Mouse (Mus musculus) midbrain, embryonic 15.5 days (tissue): Measurements from ENCODE around the gene Syt8. TPM values are rescaled to one million over a fixed set of nuclear protein-coding genes. Genes with fewer than 3 reads are reported as not detected.

Experiments
- ATAC-seq: fragments of 200-750 bp; cut with Nextera tagmentation; replicated peaks from 2 replicates; pipeline ENCODE4 v1.8.0; 2017; ENCODE audit warnings: moderate TSS enrichment
- H3K27ac ChIP-seq: fragments of 300-500 bp; sonication (generic); 2 replicates; pipeline ENCODE4 v1.5.1; 2015; ENCODE audit warnings: mild to moderate bottlenecking, inconsistent platforms
- H3K27me3 ChIP-seq: fragments of 300-500 bp; sonication (generic); replicated peaks from 2 replicates; pipeline ENCODE4 v1.6.1; 2015; ENCODE audit warnings: inconsistent platforms
- H3K36me3 ChIP-seq: fragments of 300-500 bp; sonication (generic); replicated peaks from 2 replicates; pipeline ENCODE4 v1.6.1; 2015; ENCODE audit warnings: inconsistent platforms
- H3K4me1 ChIP-seq: fragments of 300-500 bp; sonication (generic); 2 replicates; pipeline ENCODE4 v1.6.1; 2015; ENCODE audit warnings: inconsistent platforms
- H3K4me2 ChIP-seq: fragments of 300-500 bp; sonication (generic); 2 replicates; pipeline ENCODE4 v1.6.1; 2015; ENCODE audit warnings: inconsistent platforms, mild to moderate bottlenecking, moderate library complexity
- H3K4me3 ChIP-seq: fragments of 300-500 bp; sonication (generic); 2 replicates; pipeline ENCODE4 v1.5.1; 2015; ENCODE audit warnings: mild to moderate bottlenecking, inconsistent platforms
- H3K9ac ChIP-seq: fragments of 300-500 bp; sonication (generic); 2 replicates; pipeline ENCODE4 v1.6.1; 2015; ENCODE audit warnings: mild to moderate bottlenecking, inconsistent platforms
- H3K9me3 ChIP-seq: fragments of 300-500 bp; sonication (generic); 2 replicates; pipeline ENCODE4 v1.6.1; 2016; ENCODE audit warnings: inconsistent platforms
- WGBS: fragments of 180-500 bp; shearing (Covaris S2); methylation state at CpG from one replicate; pipeline ENCODE4 v1.1.7; 2015; ENCODE audit warnings: mixed read lengths; 5-methylcytosine and 5-hydroxymethylcytosine counted together
- polyA plus RNA-seq: library from polyadenylated mRNA; unstranded; fragments of >200 nt; fragmentation: Nextera tagmentation; extraction: Ambion mirVana; gene quantifications from 2 replicates; pipeline ENCODE4 v1.2.1, GENCODE M21; 2015

Gene Syt8
- polyA plus RNA-seq, 1 experiment from 2014 or later: not detected

DNA sequence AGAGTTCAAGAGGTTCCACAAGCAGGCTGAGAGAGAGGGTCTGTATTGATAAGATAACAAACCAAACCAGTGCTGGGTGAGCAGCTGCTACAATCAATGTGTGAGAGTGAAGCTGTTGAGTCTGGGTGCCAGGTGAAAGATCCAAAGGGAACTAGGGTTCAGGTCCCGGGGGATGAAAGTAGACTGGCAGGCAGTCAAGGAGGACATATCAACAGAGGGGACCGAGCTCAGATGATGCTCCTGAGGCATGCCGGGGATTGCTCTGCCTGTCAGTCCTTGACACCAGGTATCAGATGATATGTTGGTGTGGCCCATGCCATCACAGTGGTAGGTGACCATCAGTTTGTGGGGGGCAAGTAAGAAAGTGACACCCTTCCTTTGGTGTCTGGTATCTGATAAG is 22.2 kb downstream of the Syt8 start:
- no peak overlapping the region for H3K4me3 ChIP-seq
- peak overlapping the region; percentile 49 for H3K27ac ChIP-seq

DNA sequence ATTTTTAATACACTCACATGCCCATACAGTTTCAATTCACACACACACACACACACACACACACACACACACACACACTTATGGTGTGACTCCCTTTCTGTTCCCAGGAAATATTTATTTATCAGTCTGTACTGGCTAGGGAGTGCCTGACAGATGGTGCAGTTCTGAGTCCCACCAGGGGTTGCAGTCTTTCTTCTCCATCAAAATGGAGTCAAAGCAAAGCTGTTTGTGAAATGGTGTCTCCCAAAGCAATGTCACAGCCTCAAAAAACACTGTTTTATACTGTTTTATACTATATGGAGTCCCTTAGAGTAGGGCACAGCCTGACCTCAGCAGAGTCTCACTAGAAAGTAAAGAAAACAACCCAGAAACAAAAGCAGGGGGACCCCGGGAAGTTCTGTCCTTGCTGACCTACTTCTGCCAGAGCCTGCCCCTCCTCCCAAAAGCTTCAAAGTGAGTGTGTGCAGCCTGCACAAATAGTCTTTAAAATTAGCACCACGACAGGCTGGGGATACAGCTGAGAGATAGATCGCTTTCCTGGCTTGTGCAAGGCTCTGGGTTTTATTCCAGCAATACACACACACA is 22.7 kb downstream of the Syt8 start:
- Histone ChIP-seq H3K27me3 (no peaks in the 10 kb centered on the region), H3K4me2 (no peak overlapping the region), H3K27ac (peak overlapping the region; percentile 49), H3K9ac (no peak overlapping the region), H3K4me3 (no peak overlapping the region), H3K9me3 (no peaks in the 10 kb centered on the region), H3K36me3 (no peaks in the 10 kb centered on the region), H3K4me1 (peaks cover 12% of the 10 kb centered on the region)
- WGBS: 19% methylated on average over 3 of the region's 3 CpGs
- peak; percentile 83; the same call in 1 of the 2 replicates for ATAC-seq

More for the DNA sequence above, 22.2 kb downstream of the Syt8 start:
- H3K9ac ChIP-seq: no peak overlapping the region
- no peaks in the 10 kb centered on the region for H3K27me3 ChIP-seq
- no peak for ATAC-seq
- WGBS: 62% methylated on average over 3 of the region's 3 CpGs
- H3K9me3 ChIP-seq: no peaks in the 10 kb centered on the region
- H3K36me3 ChIP-seq: no peaks in the 10 kb centered on the region
- no peak overlapping the region for H3K4me2 ChIP-seq
- peaks cover 12% of the 10 kb centered on the region for H3K4me1 ChIP-seq

DNA sequence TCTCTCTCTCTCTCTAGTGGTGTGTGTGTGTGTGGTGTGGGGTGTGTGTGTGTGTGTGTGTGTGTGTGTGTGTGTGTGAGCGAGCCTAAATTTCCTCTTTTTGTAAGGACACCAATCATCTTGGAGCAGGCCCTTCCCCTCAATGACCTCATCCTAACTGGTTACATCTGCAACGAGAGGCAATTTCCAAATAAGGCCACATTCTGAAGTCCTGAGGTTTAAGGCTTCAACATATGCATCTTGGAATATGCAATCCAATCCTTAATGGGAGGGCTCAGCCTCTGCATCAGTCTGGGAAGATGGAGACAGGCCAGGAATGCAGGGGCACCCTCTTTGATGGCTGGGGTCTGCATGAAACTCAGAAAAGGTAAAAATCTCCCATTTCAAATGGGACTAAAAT is 23.4 kb downstream of the Syt8 start:
- no peaks in the 10 kb centered on the region for H3K36me3 ChIP-seq
- no peak overlapping the region for H3K9ac ChIP-seq
- H3K4me1 ChIP-seq: peaks cover 12% of the 10 kb centered on the region
- no peak overlapping the region for H3K4me3 ChIP-seq
- no peak overlapping the region for H3K4me2 ChIP-seq
- no peaks in the 10 kb centered on the region for H3K27me3 ChIP-seq
- whole genome bisulfite sequencing: 42% methylated on average over 2 of the region's 2 CpGs
- H3K9me3 ChIP-seq: no peaks in the 10 kb centered on the region
- H3K27ac ChIP-seq: peak overlapping the region; percentile 49
- 0 out of 2 replicates have a peak, but pooled peaks have one; percentile 6 for ATAC-seq

DNA sequence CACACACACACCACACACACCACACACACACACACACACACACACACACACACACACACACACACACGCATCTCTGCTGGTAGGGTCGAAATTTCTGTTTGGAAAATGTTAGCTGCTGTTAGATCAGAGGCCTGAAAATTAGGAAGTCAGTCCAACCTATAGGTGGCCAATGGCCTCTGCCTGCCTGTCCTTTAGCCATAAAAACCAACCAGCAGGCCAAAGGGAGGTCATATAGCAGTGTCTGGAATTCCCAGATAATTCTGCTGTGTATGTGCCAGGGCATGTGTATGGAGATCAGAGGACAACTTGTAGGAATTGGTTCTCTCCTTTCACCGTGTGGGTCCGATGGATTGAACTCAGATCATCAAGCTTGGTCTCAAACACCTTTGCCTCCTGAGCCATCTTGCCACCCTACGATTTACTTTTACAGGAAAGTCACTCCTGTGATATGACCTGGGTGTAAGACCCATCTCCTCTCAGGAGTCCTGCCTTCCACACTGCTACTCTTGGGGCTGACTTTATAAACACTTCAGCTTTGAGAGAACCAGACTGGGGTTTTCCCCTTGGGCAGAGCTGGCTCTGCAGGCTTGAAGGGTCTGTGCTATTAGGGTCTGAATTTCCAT is 24.1 kb downstream of the Syt8 start:
- H3K4me2 ChIP-seq: no peak overlapping the region

DNA sequence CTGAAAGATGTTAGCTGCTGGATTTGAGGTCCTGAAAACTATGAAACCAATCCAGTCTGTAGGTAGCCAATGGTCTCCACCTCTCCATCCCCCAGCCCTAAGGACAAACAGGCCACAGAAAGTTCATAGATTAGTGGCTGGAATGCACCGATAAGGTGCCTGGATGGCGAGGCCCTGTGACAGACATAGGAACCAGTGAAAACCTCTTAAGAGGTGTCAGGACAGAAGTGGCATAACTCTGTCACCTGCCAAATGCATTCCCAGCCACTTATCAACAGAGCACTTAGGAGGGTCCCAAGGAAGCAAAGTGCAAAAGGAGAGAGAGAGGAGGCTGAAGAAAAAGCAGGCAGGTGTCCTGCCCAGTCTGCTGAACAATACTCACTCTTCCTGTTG is 24.6 kb downstream of the Syt8 start:
- no peaks in the 10 kb centered on the region for H3K36me3 ChIP-seq
- no peak overlapping the region for H3K4me2 ChIP-seq
- H3K4me1 ChIP-seq: peaks cover 12% of the 10 kb centered on the region
- H3K9me3 ChIP-seq: no peaks in the 10 kb centered on the region
- ATAC-seq: no peak
- 95% methylated on average over 2 of the region's 2 CpGs for WGBS
- H3K9ac ChIP-seq: no peak overlapping the region
- no peak overlapping the region for H3K4me3 ChIP-seq
- H3K27ac ChIP-seq: no peak overlapping the region
- H3K27me3 ChIP-seq: no peaks in the 10 kb centered on the region

More for the DNA sequence above, 24.1 kb downstream of the Syt8 start:
- H3K27ac ChIP-seq: no peak overlapping the region
- no peak overlapping the region for H3K4me3 ChIP-seq
- WGBS: 85% methylated on average over 5 of the region's 5 CpGs
- H3K9ac ChIP-seq: no peak overlapping the region
- ATAC-seq: no peak
- H3K27me3 ChIP-seq: no peaks in the 10 kb centered on the region
- peaks cover 12% of the 10 kb centered on the region for H3K4me1 ChIP-seq
- no peaks in the 10 kb centered on the region for H3K36me3 ChIP-seq
- H3K9me3 ChIP-seq: no peaks in the 10 kb centered on the region

DNA sequence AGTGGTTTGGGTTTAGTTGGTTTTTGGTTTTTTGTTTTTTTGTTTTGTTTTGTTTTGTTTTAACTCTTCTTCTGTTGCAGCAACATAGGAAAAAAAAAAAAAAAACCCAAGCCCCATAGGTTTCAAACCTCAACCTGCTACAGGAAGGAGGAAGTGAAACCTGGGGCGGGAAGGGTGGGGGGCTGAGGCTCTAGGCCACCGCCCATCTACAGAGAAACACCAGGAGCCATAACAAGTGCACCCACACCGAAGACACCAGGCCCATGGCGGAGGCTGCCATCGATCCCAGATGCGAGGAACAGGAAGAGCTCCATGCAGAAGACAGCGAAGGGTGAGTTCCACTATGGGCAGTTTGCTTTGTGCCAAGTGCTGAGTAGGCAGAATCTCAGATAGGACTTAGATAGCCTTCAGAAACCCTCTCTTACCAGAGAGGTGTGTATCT is 26.0 kb downstream of the Syt8 start, which contains the start of gene Lsp1:
Gene Lsp1 (plus strand): TSS at position 174 of the 442 bp plus-strand sequence.
- Histone ChIP-seq H3K9ac (no peak within 1 kb of the TSS), H3K36me3 (no peaks in the 10 kb centered on the region), H3K27ac (no peak within 1 kb of the TSS), H3K27me3 (no peaks in the 10 kb centered on the region), H3K4me2 (no peak within 1 kb of the TSS), H3K4me3 (no peak within 1 kb of the TSS), H3K4me1 (peaks cover 12% of the 10 kb centered on the region), H3K9me3 (no peaks in the 10 kb centered on the region)
- ATAC-seq: no peak
- 95% methylated on average over 7 of the region's 7 CpGs for WGBS

DNA sequence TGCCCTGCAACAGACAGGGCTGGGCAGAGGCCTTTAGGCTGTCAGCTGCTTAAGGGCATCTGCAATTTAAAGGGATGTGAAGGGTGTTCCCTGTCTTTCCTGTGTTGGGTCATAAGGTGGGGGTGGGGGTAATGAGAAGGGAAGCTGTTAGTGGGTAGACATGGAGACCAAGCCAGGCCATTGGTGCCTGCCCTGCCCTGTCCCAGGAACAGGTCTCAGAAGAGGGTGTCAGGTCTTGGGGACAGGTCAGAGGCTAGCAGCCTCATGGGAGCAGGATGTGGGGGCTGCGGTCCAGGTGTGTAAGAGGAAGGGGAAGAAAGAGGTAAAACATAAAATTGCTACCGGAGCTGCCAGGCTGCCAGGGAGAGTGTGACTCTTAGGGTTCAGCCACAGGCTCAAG is 26.8 kb downstream of the Syt8 start:
- Histone ChIP-seq H3K36me3 (no peaks in the 10 kb centered on the region), H3K27ac (no peak overlapping the region), H3K27me3 (no peaks in the 10 kb centered on the region), H3K9ac (no peak overlapping the region), H3K4me2 (no peak overlapping the region), H3K4me3 (no peak overlapping the region), H3K9me3 (no peaks in the 10 kb centered on the region), H3K4me1 (peaks cover 12% of the 10 kb centered on the region)
- no peak for ATAC-seq
- 88% methylated on average over 2 of the region's 2 CpGs for WGBS

DNA sequence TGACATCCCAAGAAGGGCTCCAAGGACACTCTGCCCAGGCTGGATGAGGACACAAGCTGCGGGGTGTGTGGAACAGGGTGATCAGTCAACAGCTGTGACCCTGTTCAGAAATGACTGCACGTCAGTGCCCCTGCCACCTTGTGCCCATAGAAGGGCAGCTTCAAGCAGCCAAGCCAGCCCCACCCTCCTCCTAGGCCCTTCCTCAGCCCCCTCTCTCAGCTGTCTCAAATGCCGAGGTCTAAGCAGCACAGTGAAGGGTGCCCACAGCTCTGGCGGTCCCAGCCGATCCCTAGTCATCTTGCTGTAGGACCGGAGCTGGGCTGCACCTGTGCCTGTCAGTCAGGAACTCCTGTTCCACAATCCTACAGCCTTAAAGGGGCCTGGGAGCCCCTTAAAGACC is 27.5 kb downstream of the Syt8 start:
- Histone ChIP-seq H3K27ac (no peak overlapping the region), H3K4me2 (no peak overlapping the region), H3K4me3 (no peak overlapping the region), H3K9me3 (no peaks in the 10 kb centered on the region), H3K4me1 (peaks cover 6% of the 10 kb centered on the region), H3K9ac (no peak overlapping the region), H3K27me3 (no peaks in the 10 kb centered on the region), H3K36me3 (no peaks in the 10 kb centered on the region)
- 86% methylated on average over 6 of the region's 6 CpGs for WGBS
- no peak for ATAC-seq

DNA sequence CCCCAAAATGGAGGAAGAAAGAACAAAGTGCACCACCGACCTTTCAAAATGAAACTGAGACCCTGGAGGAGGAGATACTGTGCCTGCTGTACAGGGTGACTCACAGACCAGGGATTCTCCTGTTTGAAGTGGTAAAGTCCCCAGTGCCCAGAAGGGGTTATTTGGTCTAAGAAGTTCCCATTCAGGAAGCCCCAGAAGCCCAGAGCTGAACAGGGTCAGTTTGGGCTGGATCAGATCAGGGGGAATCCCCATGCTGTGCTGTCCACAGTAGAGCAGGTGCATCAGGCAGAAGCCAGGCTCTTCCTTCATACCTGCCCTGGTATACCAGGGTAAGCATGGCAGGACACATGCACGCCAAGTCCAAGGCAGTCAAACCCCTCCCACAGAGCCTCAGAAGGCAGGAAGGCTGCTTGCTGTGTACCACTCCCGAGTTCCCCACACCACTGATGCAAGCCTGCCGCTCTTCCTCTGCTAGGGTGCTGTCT is 28.0 kb downstream of the Syt8 start:
- Histone ChIP-seq H3K4me2 (no peak overlapping the region), H3K9ac (no peak overlapping the region), H3K27me3 (no peaks in the 10 kb centered on the region), H3K4me1 (peaks cover 2% of the 10 kb centered on the region), H3K27ac (no peak overlapping the region), H3K4me3 (no peak overlapping the region), H3K36me3 (no peaks in the 10 kb centered on the region), H3K9me3 (no peaks in the 10 kb centered on the region)
- 70% methylated on average over 4 of the region's 4 CpGs for WGBS
- no peak for ATAC-seq

DNA sequence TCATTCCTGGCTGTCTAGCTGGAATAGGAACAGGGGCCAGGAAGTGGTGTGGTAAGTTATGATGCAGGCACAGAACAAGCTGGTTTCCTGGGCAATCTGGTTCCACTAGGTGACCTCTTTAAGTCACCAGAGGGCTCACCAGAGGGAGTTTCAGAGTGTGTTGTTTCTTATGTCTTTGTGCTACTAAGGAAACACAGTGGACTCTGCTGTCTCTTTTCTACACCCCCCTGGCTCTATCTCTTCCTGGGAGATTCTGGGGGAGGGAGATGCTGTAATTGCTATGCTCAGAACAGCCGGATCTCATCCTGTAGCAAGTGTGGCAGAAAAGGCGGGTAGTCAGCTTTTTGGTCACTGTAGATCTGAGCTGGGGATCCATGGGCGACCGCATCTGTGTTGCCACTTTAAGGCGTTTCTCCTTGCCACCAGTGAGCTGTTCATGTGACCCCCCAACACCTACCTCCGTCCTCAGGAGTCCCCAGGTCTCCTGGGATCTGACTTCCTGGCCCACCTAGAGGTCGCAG is 35.6 kb downstream of the Syt8 start:
- Histone ChIP-seq H3K27ac (no peak overlapping the region), H3K4me3 (no peak overlapping the region), H3K27me3 (no peaks in the 10 kb centered on the region), H3K4me2 (no peak overlapping the region), H3K36me3 (no peaks in the 10 kb centered on the region), H3K9me3 (no peaks in the 10 kb centered on the region), H3K9ac (no peak overlapping the region), H3K4me1 (peaks cover 6% of the 10 kb centered on the region; the same call in 1 of the 2 replicates)
- WGBS: 85% methylated on average over 7 of the region's 7 CpGs
- ATAC-seq: no peak

DNA sequence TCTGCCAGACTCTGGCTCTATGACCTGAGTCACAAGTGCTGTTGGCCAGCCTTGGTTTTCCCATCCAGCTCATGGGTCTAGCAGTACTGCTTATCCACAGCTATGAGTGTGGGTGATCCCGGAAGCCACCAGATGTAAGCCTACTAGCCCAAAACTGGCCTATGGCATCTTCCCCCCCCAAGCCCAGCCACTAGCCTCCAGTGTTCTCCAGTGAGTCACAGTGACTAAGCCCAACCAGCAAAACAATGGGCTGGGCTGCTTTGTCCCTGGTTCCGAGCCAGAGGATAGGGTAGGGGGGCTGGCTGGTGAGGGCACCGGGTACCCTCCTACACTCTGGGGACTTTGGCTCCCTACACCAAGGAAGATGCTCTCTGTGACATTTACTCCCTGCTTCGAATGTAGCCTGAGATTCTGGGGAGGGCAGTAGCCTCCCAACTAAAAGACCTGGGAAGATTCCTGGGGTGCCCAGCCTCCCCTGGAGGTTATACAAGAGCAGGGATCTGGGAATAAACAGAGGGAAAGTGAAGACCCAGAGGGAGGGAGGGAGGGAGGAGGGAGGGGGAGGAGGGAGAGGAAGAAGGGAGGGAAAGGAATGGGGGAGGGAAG is 36.3 kb downstream of the Syt8 start:
- Histone ChIP-seq H3K9me3 (no peaks in the 10 kb centered on the region), H3K4me1 (peaks cover 6% of the 10 kb centered on the region; the same call in 1 of the 2 replicates), H3K27me3 (no peaks in the 10 kb centered on the region), H3K27ac (no peak overlapping the region), H3K4me3 (no peak overlapping the region), H3K36me3 (no peaks in the 10 kb centered on the region), H3K9ac (no peak overlapping the region), H3K4me2 (no peak overlapping the region)
- 27% methylated on average over 4 of the region's 4 CpGs for WGBS
- no peak for ATAC-seq

DNA sequence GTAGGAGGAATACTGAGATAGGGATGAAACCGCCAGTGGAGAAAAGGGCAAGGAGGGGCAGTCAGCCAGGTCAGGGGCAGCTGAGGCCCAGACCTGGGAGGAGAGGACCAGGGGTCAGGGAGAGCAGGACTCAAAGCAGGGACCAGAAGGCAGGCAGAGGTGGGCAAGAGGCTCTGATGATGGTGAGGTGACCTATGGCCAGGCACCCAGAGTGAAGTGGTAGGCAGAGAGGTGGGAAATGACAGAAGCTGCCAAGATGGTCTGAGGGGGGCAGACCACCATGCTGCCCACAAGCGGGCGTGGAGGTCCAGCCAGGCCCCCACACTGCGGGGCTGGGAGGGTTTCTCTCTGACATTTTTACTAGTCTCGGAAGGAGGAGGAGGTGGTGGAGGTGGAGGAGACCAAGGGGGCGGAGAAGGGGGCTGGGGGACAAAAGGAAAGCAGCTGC is 36.8 kb downstream of the Syt8 start:
- Histone ChIP-seq H3K27ac (no peak overlapping the region), H3K9ac (no peak overlapping the region), H3K9me3 (no peaks in the 10 kb centered on the region), H3K4me3 (no peak overlapping the region), H3K27me3 (no peaks in the 10 kb centered on the region), H3K36me3 (no peaks in the 10 kb centered on the region), H3K4me2 (no peak overlapping the region), H3K4me1 (peaks cover 6% of the 10 kb centered on the region; the same call in 1 of the 2 replicates)
- ATAC-seq: no peak
- 39% methylated on average over 6 of the region's 6 CpGs for WGBS
